Mouse (Mus musculus) brain, embryonic 14.5 days (tissue): ENCODE data around the gene Casp1. TPM values are rescaled to one million over a fixed set of nuclear protein-coding genes. Genes with fewer than 3 reads are reported as not detected.

ENCODE experiments used
- DNase-seq: peaks from one replicate; pipeline ENCODE4 v3.0.0-alpha.2; 2011; ENCODE audit warnings: low read depth
- CTCF ChIP-seq: fragments of 200-500 bp; IDR thresholded peaks from 2 replicates; pipeline ENCODE4 v1.5.1; 2012; ENCODE audit warnings: inconsistent platforms, mild to moderate bottlenecking, moderate library complexity, borderline replicate concordance; ENCODE audit not compliant: insufficient read depth, insufficient read length; ENCODE audit errors: extremely low read depth
- POLR2A ChIP-seq: fragments of 200-500 bp; IDR thresholded peaks from 2 replicates; pipeline ENCODE4 v1.6.1; 2012; ENCODE audit warnings: mild to moderate bottlenecking, inconsistent platforms, borderline replicate concordance; ENCODE audit not compliant: poor library complexity, insufficient read depth, insufficient read length, severe bottlenecking; ENCODE audit errors: extremely low read depth
- polyA plus RNA-seq: library from polyadenylated mRNA; depleted of rRNA; stranded (reverse); fragments of >200 nt; gene quantifications from 2 replicates; pipeline ENCODE4 v1.2.3, GENCODE M21; 2012; rRNA removed

Gene Casp1
- polyA plus RNA-seq, result 0.25 and 0.38 TPM in 2 replicates

DNA sequence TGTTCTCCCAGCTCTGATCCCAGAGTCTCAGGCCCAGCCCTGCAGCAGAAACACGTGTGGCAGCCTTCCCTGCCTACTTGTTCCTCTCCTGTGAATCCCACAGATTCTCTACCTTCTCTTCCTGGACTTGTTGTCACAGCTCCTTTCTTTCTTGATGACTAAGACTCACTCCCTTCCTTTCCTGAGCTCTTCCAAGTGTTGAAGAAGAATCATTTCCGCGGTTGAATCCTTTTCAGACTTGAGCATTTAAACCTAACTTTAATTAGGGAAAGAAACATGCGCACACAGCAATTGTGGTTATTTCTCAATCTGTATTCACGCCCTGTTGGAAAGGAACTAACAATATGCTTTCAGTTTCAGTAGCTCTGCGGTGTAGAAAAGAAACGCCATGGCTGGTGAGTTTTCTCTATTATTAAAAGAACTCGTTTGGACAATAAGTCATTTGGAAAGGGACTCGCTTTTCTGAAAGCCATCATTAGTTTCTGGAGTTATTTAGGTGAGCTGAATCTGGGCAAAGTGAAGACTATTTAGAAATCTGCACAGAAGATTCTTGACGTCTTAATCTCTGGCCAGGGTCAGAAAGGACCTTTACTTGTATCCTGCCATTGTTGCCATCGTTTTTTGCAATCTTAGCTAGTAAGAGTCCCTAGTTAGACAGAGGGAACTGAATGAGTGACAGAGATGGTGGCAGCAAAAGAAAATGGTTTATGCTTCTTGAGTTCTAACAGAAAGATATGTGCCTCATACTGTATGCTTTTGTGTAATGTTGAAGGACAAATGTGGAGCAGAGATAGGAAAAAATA, at the start of gene Casp1:
Gene Casp1 (plus strand): TSS at position 189 of the 803 bp plus-strand sequence.
- no peak for TF ChIP-seq CTCF
- no peak for TF ChIP-seq POLR2A
- peak; percentile 6 for DNase-seq

DNA sequence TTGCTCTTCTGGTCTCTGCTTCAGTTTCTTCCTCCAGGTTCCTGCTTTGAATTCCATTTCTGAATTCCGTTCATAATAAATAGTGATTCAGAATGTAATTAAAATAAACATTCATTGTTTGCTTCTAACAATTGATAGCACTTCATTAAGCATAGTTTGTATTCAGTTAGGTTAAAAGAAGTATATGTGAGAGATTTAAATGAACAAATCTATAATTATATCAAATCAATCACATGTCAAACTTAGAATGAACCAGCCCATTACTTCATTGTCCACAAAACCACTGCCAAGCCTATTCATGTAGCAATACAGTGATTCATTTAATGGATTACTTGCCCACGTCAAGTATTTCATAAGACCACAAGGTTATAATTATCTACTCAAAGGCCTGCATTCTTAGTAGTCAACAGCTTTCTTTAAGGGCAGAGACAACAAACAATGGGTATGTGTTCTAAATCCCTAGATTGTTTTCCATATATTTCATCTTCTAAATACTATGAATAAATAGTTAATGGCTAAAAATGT, 34.3 kb upstream of the Casp1 start:
- no peak for TF ChIP-seq CTCF
- TF ChIP-seq POLR2A, result no peak
- peak; percentile 15 for DNase-seq

DNA sequence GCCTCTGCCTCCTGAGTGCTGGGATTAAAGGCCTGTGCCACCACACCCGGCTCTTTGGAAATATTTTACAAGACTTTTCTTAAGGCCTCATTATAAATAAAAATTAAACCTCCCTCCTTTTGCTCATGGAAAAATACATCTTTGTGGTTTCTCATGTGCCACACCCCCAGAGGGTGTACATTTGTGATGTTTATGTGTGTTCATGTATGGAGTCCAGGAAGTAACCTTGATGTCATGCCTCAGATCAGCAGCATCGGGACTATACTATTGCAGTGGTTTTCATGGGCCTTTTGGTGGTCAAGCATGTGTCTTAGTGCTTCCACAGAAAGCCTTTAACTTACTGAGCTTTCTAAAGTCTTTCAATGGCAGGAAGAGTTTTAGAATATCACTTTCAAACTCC, 28.0 kb upstream of the Casp1 start:
- TF ChIP-seq CTCF, result no peak
- TF ChIP-seq POLR2A, result no peak
- DNase-seq, result no peak

DNA sequence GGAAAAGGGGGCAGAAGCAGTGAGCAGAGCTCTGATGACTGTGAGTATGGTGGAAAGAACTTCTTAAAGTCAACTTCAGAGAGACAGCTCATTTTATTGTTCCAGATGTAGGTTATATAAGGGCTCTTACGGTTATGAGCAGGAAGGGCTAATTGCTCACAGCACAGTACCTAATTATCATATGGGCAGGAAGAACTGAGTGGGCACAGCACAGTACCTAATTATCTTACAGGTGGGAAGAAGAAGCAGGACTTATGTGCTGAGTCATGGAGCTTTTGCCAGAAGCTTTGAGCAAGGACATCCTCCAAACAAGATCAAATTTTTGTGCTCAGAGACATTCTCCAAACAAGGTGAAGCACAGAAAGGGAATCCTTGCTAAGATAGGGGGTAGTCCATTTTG, 27.4 kb upstream of the Casp1 start:
- no peak for TF ChIP-seq CTCF
- TF ChIP-seq POLR2A, result no peak
- DNase-seq, result no peak

DNA sequence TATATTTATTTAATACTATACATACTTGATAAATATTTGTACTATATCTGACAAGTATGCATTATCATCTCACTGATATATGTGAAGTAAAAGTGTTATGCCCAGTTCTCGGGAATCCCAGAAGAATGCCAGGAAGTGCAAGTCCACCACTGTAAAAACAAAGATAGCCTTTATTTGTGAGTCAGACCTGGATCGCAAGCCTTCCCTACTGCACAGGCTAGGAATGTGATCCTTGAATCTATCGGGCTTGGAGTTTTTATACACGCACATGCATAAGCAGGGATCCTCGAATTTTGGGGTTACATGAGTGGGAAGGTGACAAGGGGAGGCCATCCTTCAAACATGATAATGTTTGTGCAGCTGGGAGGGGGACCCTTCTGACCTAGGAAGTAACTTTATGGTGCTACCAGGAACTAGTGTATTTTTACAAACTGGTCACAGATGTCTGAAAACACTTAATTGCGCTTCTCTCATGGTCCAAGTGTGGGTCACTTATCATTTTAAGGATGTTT, 26.9 kb upstream of the Casp1 start:
- DNase-seq, result no peak
- no peak for TF ChIP-seq CTCF
- no peak for TF ChIP-seq POLR2A

DNA sequence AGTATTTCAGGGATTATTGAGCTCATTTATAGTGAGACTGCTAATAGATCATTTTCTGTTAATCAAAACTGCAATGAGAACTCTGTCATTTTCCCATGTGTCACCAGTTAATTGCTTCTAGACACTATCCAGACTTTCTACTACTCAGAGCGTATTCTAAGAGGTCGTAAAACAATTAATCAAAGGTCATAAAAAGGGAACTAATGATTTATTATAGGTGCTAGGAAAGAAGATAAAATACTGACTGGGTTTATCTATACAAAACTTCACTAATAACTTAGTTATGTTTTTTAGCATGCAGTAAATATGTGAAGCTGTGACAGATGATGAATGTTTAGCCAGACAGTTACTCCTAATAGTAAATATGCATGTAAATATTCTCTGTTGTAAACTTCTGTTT, 12.2 kb upstream of the Casp1 start:
- no peak for DNase-seq
- TF ChIP-seq POLR2A (no peak), CTCF (no peak)

DNA sequence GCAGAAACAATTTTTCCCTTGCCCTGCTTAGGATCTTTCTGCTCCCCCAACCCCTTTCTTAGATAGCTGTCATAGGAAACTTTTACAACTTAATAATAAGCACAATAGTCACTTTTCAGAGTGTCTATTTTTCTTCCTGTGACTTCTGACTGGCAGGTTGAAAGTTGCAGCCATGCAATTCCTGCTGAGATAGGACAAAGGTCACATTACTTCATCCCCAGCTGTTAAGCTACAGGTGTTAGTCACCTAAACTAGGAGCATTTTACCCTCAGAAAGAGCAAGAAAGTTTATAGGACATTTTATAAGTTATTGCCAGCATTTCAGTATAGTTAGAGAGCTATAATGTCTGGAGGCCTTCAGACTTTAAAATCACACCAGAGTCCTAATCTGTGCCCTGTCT, 11.7 kb upstream of the Casp1 start:
- DNase-seq, result no peak
- TF ChIP-seq POLR2A (no peak), CTCF (no peak)

DNA sequence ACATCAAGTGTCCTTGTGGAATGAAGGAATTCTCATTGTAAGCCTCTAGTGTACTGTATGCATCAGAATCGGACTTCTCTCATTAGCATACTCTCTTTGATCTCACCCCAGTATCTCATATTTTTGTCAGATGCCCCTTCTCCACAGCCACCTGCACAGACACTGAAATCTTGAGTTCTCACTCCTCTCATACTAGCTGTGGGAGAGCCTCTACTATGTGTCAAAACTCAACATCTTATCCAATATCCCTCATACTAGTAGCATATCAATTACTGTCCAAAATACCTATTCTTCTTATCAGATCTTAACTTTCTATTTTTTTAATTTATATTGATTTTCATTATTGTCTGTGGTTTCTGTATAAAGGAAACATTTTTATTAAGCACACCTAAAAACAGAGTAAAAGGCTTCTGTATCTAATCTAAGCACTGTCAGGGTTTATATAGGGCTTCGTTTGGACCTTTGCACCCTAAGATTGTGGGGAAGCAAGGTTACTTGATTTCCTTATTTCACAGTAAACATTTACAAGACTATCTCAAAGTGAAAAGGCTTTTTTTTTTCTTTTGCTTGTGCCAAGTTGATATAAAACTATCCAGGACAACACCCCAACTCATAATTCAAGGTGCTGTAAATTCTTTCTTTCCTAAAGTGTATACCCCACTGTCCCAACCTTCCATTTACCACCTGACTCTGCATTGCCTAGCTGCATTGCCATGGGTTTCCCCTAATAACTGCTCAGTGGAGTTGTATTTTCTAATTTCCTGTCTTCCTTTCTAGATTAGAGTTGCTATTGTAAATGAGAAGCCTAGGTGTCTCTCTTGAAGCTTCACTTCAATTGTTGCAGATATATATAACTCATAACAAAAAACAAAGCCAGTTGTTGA, 1.7 kb upstream of the Casp1 start:
- no peak for DNase-seq
- TF ChIP-seq CTCF (no peak), POLR2A (no peak)

DNA sequence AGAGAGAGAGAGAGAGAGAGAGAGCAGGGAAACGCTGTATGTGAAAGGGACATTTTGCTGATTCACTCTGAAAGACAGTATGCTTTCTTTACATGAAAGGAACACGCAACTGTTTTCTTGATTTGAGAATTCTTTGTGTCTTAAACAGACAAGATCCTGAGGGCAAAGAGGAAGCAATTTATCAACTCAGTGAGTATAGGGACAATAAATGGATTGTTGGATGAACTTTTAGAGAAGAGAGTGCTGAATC, 740 bp downstream of the Casp1 start:
- TF ChIP-seq CTCF (no peak), POLR2A (no peak)
- no peak for DNase-seq

DNA sequence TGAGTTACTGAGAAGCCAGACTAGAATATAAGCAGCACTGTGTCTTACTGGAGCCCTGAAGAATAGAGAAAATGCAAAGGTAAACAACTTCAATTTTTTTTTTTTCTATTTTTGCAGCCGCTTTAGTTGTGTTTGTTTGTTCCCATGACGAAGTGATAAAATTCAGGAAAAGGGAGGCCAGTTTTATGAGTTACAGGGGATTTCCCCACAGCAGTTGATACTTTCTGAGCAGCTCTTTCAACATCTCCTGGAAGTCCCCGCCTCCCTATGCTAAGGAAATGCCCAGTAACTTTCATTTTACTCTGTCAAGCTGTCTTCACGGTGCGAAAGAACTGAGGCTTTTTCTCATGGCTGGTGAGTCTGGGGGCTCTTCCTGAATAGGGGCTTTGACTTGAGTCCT, 10.2 kb downstream of the Casp1 start, which contains the start of gene Casp4:
Gene Casp4 (plus strand): TSS at position 268 of the 400 bp plus-strand sequence.
- DNase-seq, result no peak
- no peak for TF ChIP-seq CTCF
- no peak for TF ChIP-seq POLR2A

DNA sequence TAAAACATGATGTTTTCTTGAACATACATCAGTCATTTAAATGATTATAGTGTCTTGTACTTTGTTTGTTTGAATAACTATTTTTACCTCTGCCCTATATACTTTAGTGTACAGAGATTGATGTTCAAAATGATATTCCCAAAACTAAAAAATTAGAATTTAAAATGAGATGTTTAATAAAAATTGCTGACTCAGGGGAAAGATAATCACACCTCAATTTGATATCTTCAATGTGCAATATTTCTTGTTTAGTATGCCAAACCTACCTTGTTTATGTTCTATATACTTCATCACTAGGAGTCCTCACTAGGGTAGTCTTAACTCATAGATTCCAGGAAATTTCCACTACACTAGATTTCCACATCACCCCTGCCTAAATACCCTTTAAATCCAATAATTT, 11.8 kb downstream of the Casp1 start:
- no peak for DNase-seq
- no peak for TF ChIP-seq CTCF
- no peak for TF ChIP-seq POLR2A
